Mouse (Mus musculus) midbrain, embryonic 14.5 days (tissue): ENCODE data around the gene Tcf7. TPM values are rescaled to one million over a fixed set of nuclear protein-coding genes. Genes with fewer than 3 reads are reported as not detected.

Experiments
- ATAC-seq: fragments of 200-750 bp; cut with Nextera tagmentation; 2 replicates; pipeline ENCODE4 v1.8.0; 2017; ENCODE audit warnings: moderate number of reproducible peaks, moderate library complexity; ENCODE audit not compliant: low FRiP score, low TSS enrichment
- DNase-seq: peaks from one replicate; pipeline ENCODE4 v3.0.0-alpha.2; 2015
- H3K27ac ChIP-seq: fragments of 300-500 bp; sonication (generic); replicated peaks from 2 replicates; pipeline ENCODE4 v1.5.1; 2014; ENCODE audit warnings: mild to moderate bottlenecking, low read depth, low read length, moderate library complexity
- H3K27me3 ChIP-seq: fragments of 300-500 bp; sonication (generic); 2 replicates; pipeline ENCODE4 v1.6.1; 2014; ENCODE audit warnings: low read length, control low read depth, mixed read lengths; ENCODE audit not compliant: control insufficient read depth, insufficient read depth
- H3K36me3 ChIP-seq: fragments of 300-500 bp; sonication (generic); 2 replicates; pipeline ENCODE4 v1.6.1; 2014; ENCODE audit warnings: low read length, control low read depth; ENCODE audit not compliant: control insufficient read depth, insufficient read depth
- H3K4me1 ChIP-seq: fragments of 300-500 bp; sonication (generic); 2 replicates; pipeline ENCODE4 v1.6.1; 2014; ENCODE audit warnings: mild to moderate bottlenecking, antibody characterized with exemption, low read length, control low read depth; ENCODE audit not compliant: control insufficient read depth, insufficient read depth
- H3K4me2 ChIP-seq: fragments of 300-500 bp; sonication (generic); 2 replicates; pipeline ENCODE4 v1.6.1; 2014; ENCODE audit warnings: mild to moderate bottlenecking, low read length, moderate library complexity
- H3K4me3 ChIP-seq: fragments of 300-500 bp; sonication (generic); replicated peaks from 2 replicates; pipeline ENCODE4 v1.5.1; 2014; ENCODE audit warnings: low read depth, low read length
- H3K9ac ChIP-seq: fragments of 300-500 bp; sonication (generic); replicated peaks from 2 replicates; pipeline ENCODE4 v1.6.1; 2014; ENCODE audit warnings: mild to moderate bottlenecking, low read length, moderate library complexity
- H3K9me3 ChIP-seq: fragments of 300-500 bp; sonication (generic); 2 replicates; pipeline ENCODE4 v1.6.1; 2016; ENCODE audit warnings: low read length, control low read depth, mixed read lengths; ENCODE audit not compliant: control insufficient read depth
- WGBS: fragments of 180-500 bp; shearing (Covaris S2); extraction: QIAGEN DNeasy Blood & Tissue Kit; methylation state at CpG from one replicate; pipeline ENCODE4 v1.1.7; 2014; 5-methylcytosine and 5-hydroxymethylcytosine counted together
- polyA plus RNA-seq: library from polyadenylated mRNA; unstranded; fragments of >200 nt; fragmentation: Nextera tagmentation; extraction: Ambion mirVana; gene quantifications from 2 replicates; pipeline ENCODE4 v1.2.1, GENCODE M21; 2014

Tcf7 gene
- polyA plus RNA-seq, 1 experiment from 2014 or later, result 5.8 TPM

GRCm38 (mm10) chr11:52310709-52311108, 27.9 kb upstream of the Tcf7 start:
- H3K27me3 ChIP-seq, result 0 out of 2 replicates have a peak, but pooled peaks cover 6% of the 10 kb centered on the region
- WGBS, result 82% methylated on average over 14 of the region's 14 CpGs
- DNase-seq, result no peak

GRCm38 (mm10) chr11:52309487-52309886, 26.7 kb upstream of the Tcf7 start:
- no peak overlapping the region for H3K4me3 ChIP-seq
- DNase-seq (no peak), ATAC-seq (no peak)
- 0 out of 2 replicates have a peak, but pooled peaks cover 6% of the 10 kb centered on the region for H3K27me3 ChIP-seq
- H3K27ac ChIP-seq, result no peak overlapping the region
- no peaks in the 10 kb centered on the region for H3K9me3 ChIP-seq
- no peak overlapping the region for H3K4me2 ChIP-seq
- H3K4me1 ChIP-seq, result no peaks in the 10 kb centered on the region
- H3K9ac ChIP-seq, result no peak overlapping the region
- no peaks in the 10 kb centered on the region for H3K36me3 ChIP-seq
- WGBS, result 70% methylated on average over 3 of the region's 3 CpGs

More at GRCm38 (mm10) chr11:52310709-52311108, 27.9 kb upstream of the Tcf7 start:
- Histone ChIP-seq H3K27ac (no peak overlapping the region), H3K4me2 (no peak overlapping the region), H3K4me3 (no peak overlapping the region), H3K36me3 (no peaks in the 10 kb centered on the region), H3K9ac (no peak overlapping the region), H3K9me3 (no peaks in the 10 kb centered on the region), H3K4me1 (no peaks in the 10 kb centered on the region)
- no peak for ATAC-seq

GRCm38 (mm10) chr11:52306431-52306830, 23.6 kb upstream of the Tcf7 start:
- ATAC-seq, result no peak
- H3K4me2 ChIP-seq, result no peak overlapping the region
- 87% methylated on average over 7 of the region's 7 CpGs for WGBS

GRCm38 (mm10) chr11:52305266-52305665, 22.5 kb upstream of the Tcf7 start:
- no peak overlapping the region for H3K9ac ChIP-seq
- 52% methylated on average over 4 of the region's 4 CpGs for WGBS
- no peaks in the 10 kb centered on the region for H3K4me1 ChIP-seq
- no peaks in the 10 kb centered on the region for H3K36me3 ChIP-seq
- DNase-seq, result no peak
- no peak overlapping the region for H3K4me3 ChIP-seq
- no peaks in the 10 kb centered on the region for H3K9me3 ChIP-seq
- H3K4me2 ChIP-seq, result no peak overlapping the region
- H3K27ac ChIP-seq, result no peak overlapping the region
- H3K27me3 ChIP-seq, result no peaks in the 10 kb centered on the region
- ATAC-seq, result no peak

More at GRCm38 (mm10) chr11:52306431-52306830, 23.6 kb upstream of the Tcf7 start:
- Histone ChIP-seq H3K27me3 (no peaks in the 10 kb centered on the region), H3K36me3 (no peaks in the 10 kb centered on the region), H3K27ac (no peak overlapping the region), H3K4me3 (no peak overlapping the region), H3K9ac (no peak overlapping the region), H3K9me3 (no peaks in the 10 kb centered on the region), H3K4me1 (no peaks in the 10 kb centered on the region)
- no peak for DNase-seq

GRCm38 (mm10) chr11:52302668-52303067, 19.9 kb upstream of the Tcf7 start:
- DNase-seq (no peak), ATAC-seq (no peak)
- WGBS, result 91% methylated on average over 3 of the region's 3 CpGs
- Histone ChIP-seq H3K27me3 (no peaks in the 10 kb centered on the region), H3K27ac (no peak overlapping the region), H3K36me3 (no peaks in the 10 kb centered on the region), H3K9me3 (no peaks in the 10 kb centered on the region), H3K4me2 (no peak overlapping the region), H3K4me3 (no peak overlapping the region), H3K4me1 (no peaks in the 10 kb centered on the region), H3K9ac (no peak overlapping the region)

GRCm38 (mm10) chr11:52299687-52300086, 16.9 kb upstream of the Tcf7 start:
- Histone ChIP-seq H3K4me2 (no peak overlapping the region), H3K9ac (no peak overlapping the region), H3K36me3 (no peaks in the 10 kb centered on the region), H3K4me1 (no peaks in the 10 kb centered on the region), H3K9me3 (no peaks in the 10 kb centered on the region), H3K27me3 (no peaks in the 10 kb centered on the region), H3K4me3 (no peak overlapping the region), H3K27ac (no peak overlapping the region)
- 74% methylated on average over 7 of the region's 7 CpGs for WGBS
- ATAC-seq (no peak), DNase-seq (no peak)

GRCm38 (mm10) chr11:52298955-52299354, 16.1 kb upstream of the Tcf7 start:
- Histone ChIP-seq H3K9me3 (no peaks in the 10 kb centered on the region), H3K4me2 (no peak overlapping the region), H3K4me1 (no peaks in the 10 kb centered on the region), H3K27ac (no peak overlapping the region), H3K9ac (no peak overlapping the region), H3K4me3 (no peak overlapping the region), H3K36me3 (no peaks in the 10 kb centered on the region), H3K27me3 (no peaks in the 10 kb centered on the region)
- DNase-seq (no peak), ATAC-seq (no peak)
- WGBS, result 75% methylated on average over 9 of the region's 9 CpGs

GRCm38 (mm10) chr11:52297352-52297751, 14.5 kb upstream of the Tcf7 start:
- H3K27me3 ChIP-seq, result no peaks in the 10 kb centered on the region
- WGBS, result 13% methylated on average over 9 of the region's 9 CpGs
- H3K4me2 ChIP-seq, result no peak overlapping the region
- no peaks in the 10 kb centered on the region for H3K9me3 ChIP-seq
- DNase-seq, result peak; percentile 74
- no peak overlapping the region for H3K9ac ChIP-seq
- no peak overlapping the region for H3K4me3 ChIP-seq
- H3K27ac ChIP-seq, result no peak overlapping the region
- no peaks in the 10 kb centered on the region for H3K36me3 ChIP-seq
- ATAC-seq, result no peak
- no peaks in the 10 kb centered on the region for H3K4me1 ChIP-seq

GRCm38 (mm10) chr11:52294103-52294502, 11.3 kb upstream of the Tcf7 start:
- no peak overlapping the region for H3K27ac ChIP-seq
- H3K9ac ChIP-seq, result no peak overlapping the region

More at GRCm38 (mm10) chr11:52294103-52294502, 11.3 kb upstream of the Tcf7 start:
- ATAC-seq (no peak), DNase-seq (no peak)
- no peaks in the 10 kb centered on the region for H3K36me3 ChIP-seq
- 90% methylated on average over 9 of the region's 9 CpGs for WGBS
- no peaks in the 10 kb centered on the region for H3K27me3 ChIP-seq
- H3K4me1 ChIP-seq, result no peaks in the 10 kb centered on the region
- H3K4me3 ChIP-seq, result no peak overlapping the region
- no peak overlapping the region for H3K4me2 ChIP-seq
- no peaks in the 10 kb centered on the region for H3K9me3 ChIP-seq
